Mouse (Mus musculus): ENCODE results near the gene Add3. TPM values are rescaled to one million over a fixed set of nuclear protein-coding genes. Genes with fewer than 3 reads are reported as not detected.

The Add3 gene
- total RNA-seq (2021) = 10 to 100 TPM; 81.7 to 87.2 TPM
- long read RNA-seq, experiment 1, full-length matches to known transcripts = 7 of 8 reads
- long read RNA-seq, experiment 1, partial matches to known transcripts = 1 of 8 reads
- long read RNA-seq, experiment 1, other reads (novel, unspliced or antisense) = 0 of 8 reads
- long read RNA-seq, experiment 2, full-length matches to known transcripts = 47 of 71 reads
- long read RNA-seq, experiment 2, partial matches to known transcripts = 13 of 71 reads
- long read RNA-seq, experiment 2, other reads (novel, unspliced or antisense) = 11 of 71 reads

- DNase-seq (ENCODE audit: low spot score in 2 of 2) = peak in 1 of 2 experiments; percentile 25
These were observed at the start of gene Add3 for GRCm38 (mm10) chr19:53140044-53140803. TSS of gene Add3 (plus strand) at chr19:53140443.

GRCm38 (mm10) chr19:53090677-53091076, 49.6 kb upstream of the Add3 start:
- DNase-seq (ENCODE audit: low spot score in 2 of 2) = no peak

GRCm38 (mm10) chr19:53092251-53092650, 48.0 kb upstream of the Add3 start:
- DNase-seq (ENCODE audit: low spot score in 2 of 2) = no peak

- no peak for DNase-seq (ENCODE audit: low spot score in 2 of 2)
These were observed 46.9 kb upstream of the Add3 start for GRCm38 (mm10) chr19:53093294-53093693.

GRCm38 (mm10) chr19:53094684-53095083, 45.6 kb upstream of the Add3 start:
- DNase-seq (ENCODE audit: low spot score in 2 of 2) = no peak

GRCm38 (mm10) chr19:53101374-53102300, 38.6 kb upstream of the Add3 start:
- no peak for DNase-seq (ENCODE audit: low spot score in 2 of 2)

- DNase-seq (ENCODE audit: low spot score in 2 of 2) = peak; percentile 52 to 68
These were observed 34.7 kb upstream of the Add3 start for GRCm38 (mm10) chr19:53105374-53106090.

GRCm38 (mm10) chr19:53106952-53107351, 33.3 kb upstream of the Add3 start:
- DNase-seq (ENCODE audit: low spot score in 2 of 2) = no peak

- DNase-seq (ENCODE audit: low spot score in 2 of 2) = no peak
These were observed 32.6 kb upstream of the Add3 start for GRCm38 (mm10) chr19:53107361-53108247.

GRCm38 (mm10) chr19:53111996-53112590, 28.1 kb upstream of the Add3 start:
- no peak for DNase-seq (ENCODE audit: low spot score in 2 of 2)

- no peak for DNase-seq (ENCODE audit: low spot score in 2 of 2)
These were observed 20.9 kb upstream of the Add3 start for GRCm38 (mm10) chr19:53119255-53119795.

GRCm38 (mm10) chr19:53120483-53120882, 19.8 kb upstream of the Add3 start:
- DNase-seq (ENCODE audit: low spot score in 2 of 2) = no peak

GRCm38 (mm10) chr19:53122641-53123241, 17.5 kb upstream of the Add3 start:
- DNase-seq (ENCODE audit: low spot score in 2 of 2) = no peak

GRCm38 (mm10) chr19:53123301-53123700, 16.9 kb upstream of the Add3 start:
- no peak for DNase-seq (ENCODE audit: low spot score in 2 of 2)

GRCm38 (mm10) chr19:53125679-53126078, 14.6 kb upstream of the Add3 start:
- DNase-seq (ENCODE audit: low spot score in 2 of 2) = no peak

- DNase-seq (ENCODE audit: low spot score in 2 of 2) = no peak
These were observed 13.7 kb upstream of the Add3 start for GRCm38 (mm10) chr19:53126546-53126945.

GRCm38 (mm10) chr19:53127320-53128291, 12.6 kb upstream of the Add3 start:
- no peak for DNase-seq (ENCODE audit: low spot score in 2 of 2)
